Mouse (Mus musculus) limb, embryonic 11.5 days (tissue): ENCODE measurements around the gene Map2k4. TPM values are rescaled to one million over a fixed set of nuclear protein-coding genes. Genes with fewer than 3 reads are reported as not detected.
A peak's percentile ranks its signal among the peaks of the same experiment; 100 is the strongest.

ENCODE experiments used
- ATAC-seq: fragments of 200-750 bp; cut with Nextera tagmentation; 2 replicates; pipeline ENCODE4 v1.8.0; 2017; ENCODE audit warnings: low read depth; ENCODE audit not compliant: insufficient number of reproducible peaks, low FRiP score, low TSS enrichment
- DNase-seq: peaks from one replicate; pipeline ENCODE4 v3.0.0-alpha.2; 2015; ENCODE audit warnings: low spot score
- H3K27ac ChIP-seq: fragments of 300-500 bp; sonication (generic); replicated peaks from 2 replicates; pipeline ENCODE4 v1.5.1; 2014; ENCODE audit warnings: low read depth, mild to moderate bottlenecking, low read length
- H3K27me3 ChIP-seq: fragments of 300-500 bp; sonication (generic); 2 replicates; pipeline ENCODE4 v1.6.1; 2014; ENCODE audit warnings: mild to moderate bottlenecking, low read length, mixed read lengths; ENCODE audit not compliant: control insufficient read depth, insufficient read depth
- H3K36me3 ChIP-seq: fragments of 300-500 bp; sonication (generic); 2 replicates; pipeline ENCODE4 v1.6.1; 2014; ENCODE audit warnings: mild to moderate bottlenecking, low read length, moderate library complexity, mixed read lengths; ENCODE audit not compliant: control insufficient read depth, insufficient read depth
- H3K4me1 ChIP-seq: fragments of 300-500 bp; sonication (generic); 2 replicates; pipeline ENCODE4 v1.6.1; 2014; ENCODE audit warnings: low read length, mixed read lengths; ENCODE audit not compliant: control insufficient read depth, insufficient read depth
- H3K4me2 ChIP-seq: fragments of 300-500 bp; sonication (generic); 2 replicates; pipeline ENCODE4 v1.6.1; 2014; ENCODE audit warnings: low read depth, mild to moderate bottlenecking, moderate library complexity; ENCODE audit not compliant: severe bottlenecking
- H3K4me3 ChIP-seq: fragments of 300-500 bp; sonication (generic); 2 replicates; pipeline ENCODE4 v1.5.1; 2014; ENCODE audit warnings: low read depth, low read length
- H3K9ac ChIP-seq: fragments of 300-500 bp; sonication (generic); 2 replicates; pipeline ENCODE4 v1.6.1; 2014; ENCODE audit warnings: mild to moderate bottlenecking, low read length
- H3K9me3 ChIP-seq: fragments of 300-500 bp; sonication (generic); 2 replicates; pipeline ENCODE4 v1.6.1; 2016; ENCODE audit warnings: low read length; ENCODE audit not compliant: control insufficient read depth
- WGBS: fragments of 180-500 bp; shearing (Covaris S2); extraction: QIAGEN DNeasy Blood & Tissue Kit; methylation state at CpG from one replicate; pipeline ENCODE4 v1.1.7; 2014; 5-methylcytosine and 5-hydroxymethylcytosine counted together
- polyA plus RNA-seq: library from polyadenylated mRNA; unstranded; fragments of >200 nt; fragmentation: Nextera tagmentation; extraction: Ambion mirVana; gene quantifications from 2 replicates; pipeline ENCODE4 v1.2.1, GENCODE M21; 2014

The Map2k4 gene
- 86.6 and 88.5 TPM in 2 replicates for polyA plus RNA-seq

DNA sequence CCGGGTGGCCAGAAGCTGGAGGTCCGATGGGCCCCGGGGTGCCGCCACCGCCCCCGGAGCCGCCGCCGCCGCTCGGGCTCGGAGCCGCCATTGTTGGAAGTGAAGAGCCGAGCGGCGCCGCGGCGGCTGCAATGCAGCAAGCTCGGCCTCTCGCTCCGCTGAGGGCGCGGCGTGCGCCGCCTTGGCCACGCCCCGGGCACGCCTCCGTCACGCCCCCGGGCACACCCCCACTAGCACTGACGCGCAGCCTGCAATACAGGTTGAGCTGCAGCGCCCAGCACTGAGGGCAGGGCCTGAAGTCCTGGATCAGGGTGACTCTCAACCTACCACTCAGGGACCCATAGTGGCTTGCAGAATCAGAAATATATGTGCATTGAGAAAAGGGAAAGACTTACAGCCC, at the start of gene Map2k4:
Map2k4 (minus strand) TSS at position 144 of the 400 bp plus-strand sequence.
- H3K9me3 ChIP-seq = no peaks in the 10 kb centered on the region
- DNase-seq (peak; percentile 96), ATAC-seq (peak; percentile 98)
- H3K4me1 ChIP-seq = no peaks in the 10 kb centered on the region
- H3K36me3 ChIP-seq = no peaks in the 10 kb centered on the region
- H3K9ac ChIP-seq = peak within 1 kb of the TSS; percentile 98
- H3K27me3 ChIP-seq = no peaks in the 10 kb centered on the region
- WGBS = under 1% methylated on average over 18 of the region's 36 CpGs
- peak within 1 kb of the TSS; percentile 77 for H3K27ac ChIP-seq
- peak within 1 kb of the TSS; percentile 87 for H3K4me3 ChIP-seq
- peak within 1 kb of the TSS; percentile 51 for H3K4me2 ChIP-seq

DNA sequence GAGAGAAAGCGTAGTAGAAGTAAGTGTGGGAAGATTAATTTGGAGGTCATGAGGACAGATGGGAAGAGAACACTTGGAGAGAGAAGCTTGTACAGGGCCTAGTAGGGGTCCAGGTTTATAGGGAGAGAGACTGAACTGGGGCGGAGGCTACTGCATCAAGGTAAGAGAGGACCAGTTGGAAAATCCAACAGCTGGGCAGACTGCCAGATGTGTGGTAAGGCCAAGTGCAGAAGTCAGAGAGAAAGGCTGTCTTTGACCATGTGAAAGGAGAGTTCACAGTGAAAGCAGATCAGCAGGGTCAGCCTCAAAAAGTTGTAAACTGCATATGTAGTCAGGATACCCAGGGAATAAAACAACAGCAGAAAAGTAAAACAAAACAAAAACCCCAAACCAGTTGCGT, 36.5 kb upstream of the Map2k4 start:
- DNase-seq = no peak
- no peak for ATAC-seq
- no peak overlapping the region for H3K4me3 ChIP-seq
- no peaks in the 10 kb centered on the region; the same call in none of the 2 replicates for H3K36me3 ChIP-seq
- H3K27me3 ChIP-seq = no peaks in the 10 kb centered on the region
- WGBS = 84% methylated on average over 3 of the region's 3 CpGs
- no peak overlapping the region for H3K27ac ChIP-seq
- no peak overlapping the region for H3K4me2 ChIP-seq
- H3K9ac ChIP-seq = no peak overlapping the region
- no peaks in the 10 kb centered on the region for H3K9me3 ChIP-seq
- no peaks in the 10 kb centered on the region for H3K4me1 ChIP-seq

DNA sequence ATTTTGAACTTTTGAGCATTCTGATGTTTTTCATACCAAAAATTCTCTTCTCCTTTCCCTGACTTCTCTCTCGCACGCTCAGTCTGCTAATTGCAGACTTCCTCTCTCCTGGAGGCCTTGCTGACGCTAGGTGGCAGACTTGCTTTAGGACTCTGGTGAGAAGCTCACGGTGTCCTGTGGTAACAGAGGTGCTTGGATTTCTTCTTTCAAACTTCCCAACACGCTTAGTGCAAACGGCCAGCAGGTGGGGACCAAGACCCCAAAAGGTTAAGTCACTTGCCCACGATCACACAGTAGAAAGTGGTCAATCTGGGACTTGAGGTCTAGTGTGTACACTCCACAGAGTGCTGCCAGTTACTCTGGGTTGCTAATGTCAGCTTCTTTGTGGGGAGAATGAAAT, 32.8 kb upstream of the Map2k4 start:
- peaks cover 3% of the 10 kb centered on the region; the same call in 1 of the 2 replicates for H3K4me1 ChIP-seq
- H3K9ac ChIP-seq = no peak overlapping the region
- ATAC-seq (peak; percentile 21; the same call in 1 of the 2 replicates), DNase-seq (peak; percentile 81)
- no peak overlapping the region for H3K4me2 ChIP-seq
- no peaks in the 10 kb centered on the region for H3K9me3 ChIP-seq
- WGBS = 17% methylated on average over 7 of the region's 7 CpGs
- no peak overlapping the region for H3K27ac ChIP-seq
- H3K36me3 ChIP-seq = no peaks in the 10 kb centered on the region; the same call in 1 of the 2 replicates
- no peaks in the 10 kb centered on the region for H3K27me3 ChIP-seq
- H3K4me3 ChIP-seq = no peak overlapping the region

DNA sequence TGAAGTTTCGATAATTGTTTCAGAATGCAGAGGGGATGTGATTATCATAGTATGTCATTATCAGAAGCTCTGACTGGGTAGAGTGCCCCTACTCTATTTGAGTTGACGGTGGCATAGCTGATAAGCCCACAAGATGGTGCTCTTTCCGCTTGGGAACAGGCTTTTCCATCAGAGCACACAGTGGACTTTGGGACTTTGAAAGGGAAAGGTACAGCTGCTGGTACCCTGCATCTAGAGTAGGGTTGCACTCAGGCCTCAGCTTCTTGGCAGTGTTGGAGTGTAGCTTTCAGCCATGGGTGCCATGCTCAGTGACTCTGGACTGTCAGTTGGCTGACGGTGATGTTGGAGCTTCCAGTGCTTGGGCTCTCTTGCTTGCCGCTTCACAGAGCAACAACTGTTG, 32.2 kb upstream of the Map2k4 start:
- no peaks in the 10 kb centered on the region; the same call in 1 of the 2 replicates for H3K36me3 ChIP-seq
- H3K27me3 ChIP-seq = no peaks in the 10 kb centered on the region
- ATAC-seq (no peak), DNase-seq (no peak)
- H3K9ac ChIP-seq = no peak overlapping the region
- H3K9me3 ChIP-seq = no peaks in the 10 kb centered on the region
- no peak overlapping the region for H3K4me2 ChIP-seq
- no peak overlapping the region for H3K4me3 ChIP-seq
- H3K27ac ChIP-seq = no peak overlapping the region
- WGBS = 82% methylated on average over 5 of the region's 5 CpGs
- peaks cover 3% of the 10 kb centered on the region; the same call in 1 of the 2 replicates for H3K4me1 ChIP-seq

DNA sequence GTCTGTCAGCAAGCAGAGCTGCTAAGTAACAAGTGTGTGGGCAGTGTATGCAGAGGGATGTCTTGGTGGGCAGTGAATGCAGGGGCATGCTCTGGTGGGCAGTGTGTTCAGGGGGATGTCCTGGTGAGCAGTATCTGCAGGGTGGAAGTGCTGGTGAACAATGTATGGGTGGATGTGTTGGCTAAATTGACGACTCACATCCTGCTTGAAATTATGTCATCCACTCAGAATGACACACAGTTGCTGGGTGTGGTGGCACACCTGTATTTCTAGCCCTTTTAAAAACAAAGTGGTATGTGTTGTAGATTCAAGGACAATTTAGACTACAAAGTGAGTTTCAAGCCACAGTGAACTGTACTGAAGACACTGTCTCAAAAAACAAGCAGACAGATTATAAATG, 30.1 kb upstream of the Map2k4 start:
- no peak overlapping the region for H3K27ac ChIP-seq
- no peaks in the 10 kb centered on the region for H3K9me3 ChIP-seq
- no peak overlapping the region for H3K4me3 ChIP-seq
- H3K4me2 ChIP-seq = no peak overlapping the region
- no peaks in the 10 kb centered on the region for H3K27me3 ChIP-seq
- no peak for DNase-seq
- 90% methylated on average over 1 of the region's 1 CpGs for WGBS
- peaks cover 3% of the 10 kb centered on the region; the same call in 1 of the 2 replicates for H3K4me1 ChIP-seq
- no peaks in the 10 kb centered on the region for H3K36me3 ChIP-seq
- no peak overlapping the region for H3K9ac ChIP-seq
- no peak for ATAC-seq

DNA sequence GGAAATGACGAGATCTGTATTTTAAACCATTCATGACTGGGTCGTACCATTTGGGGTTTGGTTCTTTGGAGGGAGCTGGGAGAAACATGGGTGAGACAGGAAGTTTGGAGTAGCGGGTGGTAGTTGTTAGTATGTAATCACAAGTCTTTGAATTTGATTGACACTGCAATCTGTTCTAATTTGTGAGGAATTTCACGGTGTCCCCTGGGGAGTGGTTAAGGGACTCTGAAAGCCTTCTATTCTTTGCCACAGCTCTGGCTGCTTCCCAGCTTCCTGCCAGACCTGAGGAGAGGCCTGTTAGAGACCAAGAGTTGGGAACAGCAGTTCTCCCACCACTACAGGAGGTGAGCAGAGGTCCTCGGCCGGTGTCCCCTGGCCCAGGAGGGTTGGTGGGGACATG, 28.1 kb upstream of the Map2k4 start:
- H3K27ac ChIP-seq = no peak overlapping the region
- 47% methylated on average over 6 of the region's 6 CpGs for WGBS

DNA sequence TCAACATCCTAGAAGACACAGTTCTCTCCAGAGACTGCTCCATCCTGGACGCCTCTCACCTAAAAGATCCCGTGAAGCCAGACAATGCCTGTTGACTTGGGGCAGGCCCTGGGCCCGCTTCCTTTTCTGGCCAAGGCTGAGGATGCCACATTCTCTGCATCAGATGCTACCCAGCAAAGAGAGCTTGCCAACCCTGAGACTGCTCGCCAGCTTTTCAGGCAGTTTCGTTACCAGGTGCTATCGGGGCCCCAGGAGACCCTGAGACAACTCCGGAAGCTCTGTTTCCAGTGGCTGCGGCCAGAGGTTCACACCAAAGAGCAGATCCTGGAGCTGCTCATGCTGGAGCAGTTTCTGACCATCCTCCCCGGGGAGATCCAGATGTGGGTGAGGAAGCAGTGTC, 26.3 kb upstream of the Map2k4 start:
- no peak overlapping the region for H3K4me3 ChIP-seq
- no peak overlapping the region for H3K4me2 ChIP-seq
- DNase-seq = no peak
- no peak overlapping the region for H3K9ac ChIP-seq
- H3K9me3 ChIP-seq = no peaks in the 10 kb centered on the region
- peaks cover 3% of the 10 kb centered on the region; the same call in 1 of the 2 replicates for H3K4me1 ChIP-seq
- H3K27me3 ChIP-seq = no peaks in the 10 kb centered on the region
- ATAC-seq = no peak
- H3K27ac ChIP-seq = no peak overlapping the region
- no peaks in the 10 kb centered on the region for H3K36me3 ChIP-seq
- WGBS = 89% methylated on average over 9 of the region's 9 CpGs

More for the DNA sequence above, 28.1 kb upstream of the Map2k4 start:
- Histone ChIP-seq H3K4me1 (peaks cover 3% of the 10 kb centered on the region; the same call in 1 of the 2 replicates), H3K4me3 (no peak overlapping the region), H3K27me3 (no peaks in the 10 kb centered on the region), H3K36me3 (no peaks in the 10 kb centered on the region), H3K4me2 (no peak overlapping the region), H3K9me3 (no peaks in the 10 kb centered on the region), H3K9ac (no peak overlapping the region)
- DNase-seq (no peak), ATAC-seq (no peak)

DNA sequence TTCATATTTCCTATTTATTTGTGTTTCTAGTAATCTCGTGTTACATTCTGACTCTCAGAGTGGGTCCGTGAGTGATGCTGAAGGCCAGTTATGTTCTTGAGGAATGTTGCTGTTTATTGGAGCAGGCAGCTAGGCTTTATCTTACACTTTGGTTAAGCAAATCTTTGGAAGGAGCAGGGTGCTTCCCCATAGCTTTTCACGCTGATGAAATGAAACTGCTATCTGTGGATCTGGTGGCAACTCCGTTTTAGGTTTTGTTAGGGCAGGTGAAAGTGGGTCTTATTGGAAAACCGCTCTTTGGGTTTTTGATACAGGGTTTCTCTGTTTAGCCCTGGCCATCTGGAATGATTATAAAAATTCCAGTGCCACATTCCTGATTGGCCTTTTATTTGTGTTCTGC, 24.0 kb upstream of the Map2k4 start:
- Histone ChIP-seq H3K4me3 (no peak overlapping the region), H3K27me3 (no peaks in the 10 kb centered on the region), H3K9ac (no peak overlapping the region), H3K27ac (no peak overlapping the region), H3K36me3 (no peaks in the 10 kb centered on the region), H3K4me2 (no peak overlapping the region), H3K9me3 (no peaks in the 10 kb centered on the region), H3K4me1 (peaks cover 3% of the 10 kb centered on the region; the same call in 1 of the 2 replicates)
- WGBS = 34% methylated on average over 5 of the region's 5 CpGs
- DNase-seq (no peak), ATAC-seq (no peak)

DNA sequence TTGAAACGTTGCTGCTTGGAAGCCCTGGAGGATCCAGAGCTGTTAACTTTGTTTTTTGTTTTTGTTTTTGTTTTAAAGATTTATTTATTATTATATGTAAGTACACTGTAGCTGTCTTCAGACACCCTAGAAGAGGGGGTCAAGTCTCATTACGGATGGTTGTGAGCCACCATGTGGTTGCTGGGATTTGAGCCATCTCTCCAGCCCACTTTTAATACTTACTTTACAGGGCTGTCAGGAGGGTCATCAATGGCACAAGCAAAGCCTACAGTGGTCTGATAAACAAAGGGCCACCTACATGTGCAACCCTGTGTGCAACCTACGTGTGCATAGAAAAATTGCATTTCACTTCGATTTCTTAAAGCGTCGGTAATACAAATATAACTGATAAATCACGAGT, 19.5 kb upstream of the Map2k4 start:
- Histone ChIP-seq H3K4me3 (peak overlapping the region; percentile 83), H3K27me3 (no peaks in the 10 kb centered on the region), H3K27ac (no peak overlapping the region), H3K4me1 (no peaks in the 10 kb centered on the region), H3K9ac (peak overlapping the region; percentile 83), H3K36me3 (no peaks in the 10 kb centered on the region), H3K4me2 (peak overlapping the region; percentile 69), H3K9me3 (no peaks in the 10 kb centered on the region)
- no peak for DNase-seq
- WGBS = 48% methylated on average over 7 of the region's 7 CpGs
- ATAC-seq = no peak
